Mouse (Mus musculus): ENCODE data around the gene Riok2.

- TF ChIP-seq CTCF (IDR thresholded peaks at IDR 0.05; ENCODE audit: insufficient read depth, low read depth, low read length) (no peak), POLR2A (IDR thresholded peaks at IDR 0.05; ENCODE audit: insufficient read depth, low read depth, low read length) (no peak)
Measured at GRCm38 (mm10) chr17:17394336-17394735, 20.2 kb downstream of the Riok2 start.

All from olfactory bulb, adult 2 months (tissue).